Mouse (Mus musculus) left cerebral cortex, adult 9 months (tissue): Measurements from ENCODE around the gene Mipep.
A peak's percentile ranks its signal among the peaks of the same experiment; 100 is the strongest.

Experiments
- DNase-seq, 2 experiments: peaks; one replicate each; pipeline ENCODE4 v3.0.0; 2022; ENCODE audit warnings: low spot score in 2 of 2

Mipep gene

DNA sequence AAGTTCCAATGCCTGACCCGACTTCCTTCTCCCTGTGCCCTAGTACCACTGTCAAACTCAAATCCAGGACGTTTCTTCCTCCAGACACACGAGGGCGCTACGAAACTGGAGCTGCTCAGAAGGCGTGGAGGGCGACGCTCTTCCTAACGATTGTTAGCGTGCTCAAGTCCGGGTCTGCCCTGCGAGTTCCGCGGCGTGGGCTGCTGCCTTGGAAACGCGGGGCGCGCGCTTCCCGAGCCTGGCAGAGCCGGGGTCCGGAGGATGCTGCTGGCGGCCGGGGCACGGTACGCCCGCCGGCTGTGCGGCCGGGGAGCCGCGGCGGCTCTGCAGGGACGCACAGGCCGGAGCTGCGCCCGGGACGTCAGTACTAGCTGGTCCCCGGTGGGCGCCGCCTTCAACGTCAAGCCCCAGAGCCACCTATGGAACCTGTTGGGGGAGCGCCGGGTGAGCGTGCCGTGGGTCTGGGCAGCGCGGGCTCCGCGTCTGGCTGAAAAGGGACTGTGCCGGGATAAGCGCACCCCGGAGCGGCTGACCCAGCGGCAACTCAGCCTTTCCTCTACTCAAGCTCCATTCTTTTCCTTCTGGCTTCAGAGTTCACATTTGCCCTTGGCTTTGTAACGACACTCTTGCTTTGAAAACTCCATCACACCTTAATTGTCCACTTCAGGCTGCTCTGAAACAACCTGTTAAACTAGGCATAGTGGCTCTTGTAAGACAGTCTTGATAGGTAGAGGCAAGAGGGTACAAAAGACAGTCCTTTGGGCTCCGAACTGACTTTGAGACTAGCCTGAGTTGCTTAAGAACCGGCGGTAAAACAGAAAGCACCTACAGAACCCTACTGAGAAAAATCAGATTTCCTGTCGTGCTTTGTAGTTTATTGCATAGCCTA, at the start of gene Mipep:
Gene Mipep, plus strand, starts transcription at position 147 of the 889 bp plus-strand sequence.
- peak; percentile 32 to 82 for DNase-seq

DNA sequence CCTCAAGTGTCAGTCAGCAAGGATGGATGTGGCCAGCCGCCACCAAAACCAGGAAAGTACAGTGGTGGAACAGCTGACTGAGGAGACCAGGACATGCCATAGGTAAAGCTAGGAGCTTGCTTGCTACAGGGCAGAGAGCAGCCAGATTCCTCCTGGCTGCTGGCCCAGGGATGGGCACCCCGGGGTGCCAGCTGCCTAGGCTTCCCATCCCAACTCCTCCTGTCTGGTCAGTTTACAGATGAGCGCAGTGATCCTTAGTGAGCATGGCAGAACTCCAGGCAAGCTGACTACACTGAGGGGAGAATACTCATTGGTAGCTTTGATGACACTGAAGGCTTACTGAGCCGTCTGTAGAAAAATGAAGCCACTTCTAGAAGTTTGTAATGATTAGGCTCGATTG, 49.2 kb upstream of the Mipep start:
- no peak for DNase-seq

DNA sequence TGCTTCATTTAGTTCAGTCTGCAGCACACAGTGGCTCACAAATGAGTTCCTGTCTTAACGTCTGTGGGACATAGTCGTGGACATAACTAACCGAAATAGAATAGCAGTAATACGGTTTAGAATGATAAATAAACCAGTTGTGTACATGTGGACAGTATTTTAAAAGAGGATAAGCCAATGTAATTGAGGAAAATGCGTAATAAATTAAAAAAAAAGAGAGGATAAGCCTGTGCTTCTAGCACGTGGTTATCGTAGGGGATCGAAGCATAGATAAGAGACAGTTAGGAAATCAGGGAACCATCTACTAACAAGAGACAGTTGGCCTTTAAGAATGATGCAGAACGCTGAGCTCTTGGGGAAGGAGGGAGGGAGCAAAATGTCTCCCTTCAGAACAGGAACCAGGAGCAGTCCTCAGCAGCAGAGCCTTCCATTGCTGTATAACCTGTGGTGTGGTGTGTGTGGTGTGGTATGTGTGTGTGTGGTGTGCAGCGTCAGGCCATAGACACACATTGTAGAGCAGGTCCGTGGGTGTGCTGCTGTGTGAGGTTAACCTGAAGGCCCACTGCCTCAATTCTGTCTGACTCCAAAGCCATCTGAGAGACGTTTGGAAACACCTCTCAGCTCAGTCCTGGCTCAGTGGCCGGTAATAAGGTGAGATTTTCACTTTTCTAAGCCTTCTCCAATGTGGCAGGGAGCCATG, 48.4 kb upstream of the Mipep start:
- no peak for DNase-seq

DNA sequence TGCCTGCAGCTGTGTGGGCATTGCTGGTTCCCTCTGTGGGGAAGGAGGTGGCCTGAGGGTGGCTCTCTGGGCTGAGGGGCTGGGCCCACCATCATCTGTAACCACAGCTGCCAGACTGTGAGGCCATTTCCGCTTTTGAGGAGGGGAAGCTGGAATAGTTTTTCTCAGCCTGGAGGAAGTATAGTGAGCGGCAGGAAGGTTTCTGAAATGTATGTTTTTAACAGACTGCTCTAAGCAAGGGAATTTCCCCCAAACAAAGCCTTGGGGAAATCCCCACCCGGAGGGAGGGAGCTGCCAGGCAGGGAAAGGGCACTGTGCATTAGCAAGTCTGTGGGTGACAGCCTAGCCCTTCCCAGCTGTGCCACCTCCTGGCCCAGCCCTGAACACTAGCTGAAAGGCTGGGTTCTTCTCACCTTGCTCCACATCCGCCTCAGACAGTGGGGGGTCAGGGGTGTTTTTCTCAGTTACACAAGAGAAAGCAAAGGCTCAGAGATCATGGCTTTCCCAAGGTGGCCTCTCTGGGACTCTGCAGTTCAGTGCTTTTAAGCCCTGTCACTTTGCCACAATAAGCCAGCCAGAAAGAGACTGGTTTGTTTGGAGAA, 47.7 kb upstream of the Mipep start:
- no peak for DNase-seq

DNA sequence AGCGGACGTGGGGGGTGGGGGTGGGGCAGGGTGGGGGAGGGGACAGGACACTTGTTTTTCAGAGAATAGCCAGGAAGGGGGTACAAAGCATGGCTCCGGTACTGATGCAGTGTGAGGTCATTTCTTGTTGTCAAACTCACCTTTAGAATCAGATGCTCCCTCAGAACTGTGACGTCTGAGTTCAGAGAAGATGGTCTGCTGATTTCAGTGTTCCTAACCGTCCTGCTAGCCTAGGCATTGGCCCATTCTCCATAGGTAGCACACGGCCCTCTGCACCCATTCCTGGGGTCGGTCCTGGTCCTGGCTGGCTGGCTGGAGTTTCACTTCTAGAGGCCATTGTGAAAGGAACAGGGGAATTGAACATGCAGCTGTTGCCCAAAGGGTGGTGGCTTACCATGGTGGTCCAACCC, 47.2 kb upstream of the Mipep start:
- DNase-seq, result no peak

DNA sequence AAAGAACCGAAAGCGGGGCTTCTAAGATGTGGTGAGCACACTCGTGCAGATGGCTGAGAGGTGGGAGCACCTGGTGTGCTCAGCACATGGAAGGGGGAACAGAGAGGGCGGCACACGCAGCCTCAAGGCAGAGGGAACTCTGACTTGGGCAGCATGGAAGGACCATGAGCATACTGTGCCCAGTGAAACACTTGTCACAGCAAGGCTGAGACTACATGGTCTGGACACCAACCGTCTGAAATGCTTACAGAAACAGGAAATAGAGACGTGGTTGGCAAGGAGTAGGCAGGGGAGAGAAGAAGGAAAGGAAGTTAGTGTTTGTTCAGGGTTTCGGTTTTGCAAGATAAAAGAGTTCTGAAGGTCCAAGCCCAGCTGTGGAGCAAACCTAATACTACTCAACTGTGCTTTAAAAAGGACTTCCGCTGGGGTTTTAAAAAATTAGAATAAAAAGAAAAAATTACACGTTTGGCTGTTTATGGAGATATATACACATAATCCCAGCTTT, 45.9 kb upstream of the Mipep start:
- DNase-seq, result no peak

DNA sequence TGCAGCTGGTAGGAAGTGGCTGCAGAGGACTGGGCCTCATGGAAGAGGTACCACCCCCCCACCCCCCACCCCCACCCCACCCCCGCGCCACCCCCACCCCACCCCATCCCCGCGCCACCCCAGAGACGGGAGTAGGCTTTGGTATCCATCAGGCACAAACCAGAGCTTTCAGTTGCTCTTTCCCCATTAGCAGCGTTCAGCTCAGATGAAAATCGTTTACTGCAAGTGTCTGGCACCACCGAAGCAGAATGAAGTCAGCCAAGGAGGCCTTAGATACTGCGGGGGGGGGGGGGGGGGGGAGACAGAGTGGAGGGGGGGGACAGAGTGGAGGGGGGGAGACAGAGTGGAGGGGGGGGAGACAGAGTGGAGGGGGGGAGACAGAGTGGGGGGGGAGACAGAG, 45.2 kb upstream of the Mipep start:
- no peak for DNase-seq

DNA sequence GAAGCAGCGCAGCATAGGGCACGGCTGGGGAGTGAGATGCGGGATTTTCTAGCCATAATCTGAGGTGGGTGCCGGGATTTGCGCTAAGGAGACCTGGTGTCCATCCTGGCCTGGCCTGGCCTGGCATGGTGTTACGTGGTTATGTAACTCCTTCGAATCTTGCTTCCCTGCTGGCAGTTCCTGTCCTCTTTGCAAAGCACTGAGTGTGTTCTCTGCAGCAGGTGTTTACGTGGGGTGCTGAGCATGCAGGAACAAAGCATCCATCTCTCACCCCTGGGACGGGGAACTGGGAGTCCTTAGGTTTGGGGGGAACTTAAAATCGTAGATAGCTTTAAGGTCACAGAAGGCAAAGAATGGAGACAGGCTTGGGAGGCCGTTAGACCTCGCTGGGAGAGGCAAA, 44.8 kb upstream of the Mipep start:
- no peak for DNase-seq

DNA sequence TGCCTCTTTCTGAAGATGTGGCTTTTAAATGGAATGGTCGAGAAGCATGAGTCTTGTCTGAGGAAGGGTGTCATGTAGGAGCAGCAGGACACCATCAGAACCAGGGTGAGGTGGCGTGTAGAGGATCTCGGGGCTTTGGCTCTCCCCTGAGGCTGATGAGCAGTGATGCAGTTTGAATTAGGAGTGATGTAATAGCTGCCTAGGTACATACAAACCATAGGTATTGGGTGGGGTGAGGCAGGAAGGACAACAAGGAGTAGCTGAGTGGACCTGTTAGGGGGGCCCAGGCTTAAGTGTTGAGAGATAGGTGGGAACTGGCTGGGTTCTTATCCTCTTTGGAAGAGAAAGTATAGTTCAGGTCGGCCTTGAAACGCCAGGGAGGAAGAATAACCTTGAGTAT, 43.9 kb upstream of the Mipep start:
- DNase-seq, result no peak

DNA sequence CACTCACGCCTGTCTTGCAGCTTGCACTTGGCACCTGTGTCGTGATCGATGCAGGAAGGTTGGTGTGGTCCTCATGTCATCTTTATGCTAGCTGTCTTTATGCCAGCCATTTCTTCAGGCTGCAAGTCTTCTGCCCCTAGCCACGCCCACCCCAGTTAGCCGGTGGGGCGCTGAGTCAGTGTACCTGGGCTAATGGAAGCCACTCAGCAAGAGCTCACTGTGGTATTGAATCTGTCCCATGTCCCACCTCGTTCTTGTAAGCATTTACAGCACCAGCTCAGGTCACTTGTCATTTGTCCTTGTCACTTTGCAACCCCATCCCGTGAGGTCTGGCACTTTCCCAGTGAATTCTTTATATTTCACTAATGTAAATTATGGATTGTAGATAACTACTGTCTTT, 43.3 kb upstream of the Mipep start:
- DNase-seq, result no peak

DNA sequence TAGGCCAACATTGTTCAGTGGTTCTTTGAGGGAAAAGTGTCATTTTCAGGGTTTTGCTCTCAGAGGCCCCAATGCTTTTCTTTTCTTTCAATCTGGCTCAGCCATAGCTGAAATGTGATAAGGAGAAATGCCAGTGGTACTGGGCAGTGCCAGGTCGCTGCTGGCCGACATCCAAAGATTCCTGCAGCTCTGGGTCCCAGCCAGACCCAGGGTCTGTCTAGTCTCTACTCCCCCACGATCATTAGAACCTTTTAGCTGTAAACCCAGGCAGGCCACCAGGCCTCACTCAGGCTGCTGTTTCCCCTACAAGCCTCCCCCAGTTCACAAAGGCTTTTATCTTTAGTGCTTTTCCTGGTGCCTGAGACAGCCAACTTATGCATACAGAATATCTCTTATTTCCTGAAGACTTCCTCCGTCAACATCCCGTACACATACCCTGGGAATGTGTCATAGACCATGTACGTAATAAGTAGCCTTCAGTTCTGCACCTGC, 42.8 kb upstream of the Mipep start:
- DNase-seq, result no peak

DNA sequence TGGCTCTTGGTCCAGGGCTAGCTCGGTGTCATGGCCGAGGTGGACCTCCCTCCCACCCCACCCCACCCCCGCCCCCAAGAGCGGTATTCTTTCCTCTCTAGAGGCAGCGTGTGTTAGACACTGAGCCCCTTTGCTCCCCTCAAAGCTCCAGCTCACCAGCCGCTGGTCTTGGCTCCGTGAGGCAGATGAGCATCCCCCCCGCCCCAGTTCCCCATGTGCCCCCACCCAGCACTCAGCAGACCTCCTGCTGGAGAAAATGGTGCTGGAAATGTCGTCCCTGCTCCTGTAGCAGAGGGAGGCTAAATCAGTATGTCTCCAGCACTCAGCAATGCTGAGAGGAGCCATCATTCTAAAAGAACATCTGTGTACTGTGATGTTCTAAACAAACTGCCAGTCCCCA, 40.7 kb upstream of the Mipep start:
- DNase-seq, result no peak

DNA sequence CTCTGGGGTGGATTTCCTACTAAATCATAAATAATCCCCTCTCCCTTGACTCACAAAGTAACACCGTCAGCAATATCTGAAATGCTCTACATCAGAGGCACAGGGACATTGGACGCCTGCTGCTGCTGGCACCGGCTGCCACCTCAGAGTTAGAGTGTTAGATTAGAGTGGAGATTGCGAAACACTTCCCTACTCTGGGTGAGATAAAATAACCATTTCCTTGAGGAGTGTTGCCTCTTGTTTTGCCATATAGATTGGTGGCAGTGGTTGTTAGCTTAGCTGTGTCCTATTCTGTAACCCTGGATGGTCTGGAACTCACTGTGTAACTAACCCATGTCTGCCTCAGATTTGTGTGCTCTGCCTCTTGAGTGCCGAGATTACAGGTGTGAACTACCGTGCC, 39.2 kb upstream of the Mipep start:
- DNase-seq, result no peak

DNA sequence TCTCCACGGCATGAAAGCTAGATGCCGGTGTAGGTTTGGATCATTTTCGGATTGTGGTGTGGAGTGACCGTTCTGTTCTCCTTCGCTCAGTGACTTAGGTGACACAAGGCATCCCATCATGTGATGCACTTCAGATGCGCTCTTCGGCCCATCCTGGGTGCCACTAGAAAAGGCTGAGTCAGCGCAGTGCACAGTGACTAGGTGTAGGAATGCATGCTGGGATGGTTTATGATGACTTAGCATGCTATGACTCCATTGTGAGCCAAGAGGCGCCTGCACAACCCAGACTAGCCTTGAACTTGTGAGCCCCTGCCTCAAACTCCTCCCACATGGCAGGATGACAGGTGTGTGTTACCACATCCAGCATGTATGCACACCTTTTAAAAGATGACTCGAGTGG, 38.2 kb upstream of the Mipep start:
- no peak for DNase-seq

DNA sequence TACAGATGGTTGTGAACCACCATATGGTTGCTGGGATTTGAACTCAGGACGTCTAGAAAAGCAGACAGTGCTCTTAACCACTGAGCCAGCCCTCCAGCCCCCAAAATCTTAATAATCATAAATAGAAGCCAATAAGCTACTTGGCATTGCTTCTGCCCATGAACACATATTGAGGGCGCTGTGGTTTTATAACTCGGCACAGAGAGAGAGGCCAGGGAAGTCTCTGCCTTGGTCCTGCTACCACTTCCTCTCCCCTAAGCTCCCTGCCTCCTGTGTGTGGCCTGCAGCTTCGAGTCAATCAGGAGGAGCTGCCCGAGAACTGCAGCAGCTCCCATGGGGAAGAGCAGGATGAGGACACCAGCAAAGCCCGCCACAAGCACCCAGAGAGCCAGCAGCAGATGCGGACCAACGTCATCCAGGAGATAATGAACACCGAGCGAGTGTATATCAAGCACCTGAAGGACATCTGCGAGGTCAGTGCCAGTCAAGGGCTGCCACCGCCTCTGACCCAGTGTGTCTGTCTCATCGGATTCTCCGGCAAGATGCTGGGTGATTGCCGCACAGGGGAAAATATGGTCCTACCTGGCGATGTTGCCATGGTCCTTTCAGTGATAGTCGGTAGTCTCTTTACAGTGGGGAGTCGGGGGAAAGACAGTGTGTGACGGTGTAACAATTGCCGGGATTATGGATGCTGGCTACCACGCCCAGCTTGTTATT, 37.1 kb upstream of the Mipep start:
- no peak for DNase-seq

DNA sequence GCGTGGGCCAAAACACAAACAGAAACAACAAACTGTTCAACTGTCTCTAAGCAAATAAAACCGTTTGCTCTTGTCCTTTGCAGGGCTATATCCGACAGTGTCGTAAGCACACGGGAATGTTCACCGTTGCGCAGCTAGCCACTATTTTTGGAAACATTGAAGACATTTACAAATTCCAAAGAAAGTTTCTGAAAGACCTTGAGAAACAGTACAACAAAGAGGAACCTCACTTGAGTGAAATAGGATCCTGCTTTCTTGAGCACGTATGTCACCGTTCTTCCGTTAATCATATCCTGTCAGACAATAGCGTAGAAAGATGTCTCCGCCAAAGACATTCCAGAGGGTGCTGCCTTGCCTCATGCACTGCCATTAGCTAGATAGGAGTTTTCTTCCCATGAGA, 34.5 kb upstream of the Mipep start:
- DNase-seq, result no peak

DNA sequence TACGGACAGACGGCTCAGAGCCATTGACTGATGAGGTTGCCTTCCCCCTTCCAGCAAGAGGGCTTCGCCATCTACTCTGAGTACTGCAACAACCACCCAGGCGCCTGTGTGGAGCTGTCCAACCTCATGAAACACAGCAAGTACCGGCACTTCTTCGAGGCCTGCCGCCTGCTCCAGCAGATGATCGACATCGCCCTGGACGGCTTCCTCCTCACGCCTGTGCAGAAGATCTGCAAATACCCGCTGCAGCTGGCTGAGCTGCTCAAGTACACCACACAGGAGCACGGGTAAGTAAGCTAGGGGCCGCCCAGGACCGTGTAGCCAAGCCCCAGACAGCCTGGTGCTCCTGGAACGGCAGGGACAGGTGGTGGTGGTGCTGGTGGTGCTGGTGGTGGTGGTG, 32.8 kb upstream of the Mipep start:
- DNase-seq, result no peak

DNA sequence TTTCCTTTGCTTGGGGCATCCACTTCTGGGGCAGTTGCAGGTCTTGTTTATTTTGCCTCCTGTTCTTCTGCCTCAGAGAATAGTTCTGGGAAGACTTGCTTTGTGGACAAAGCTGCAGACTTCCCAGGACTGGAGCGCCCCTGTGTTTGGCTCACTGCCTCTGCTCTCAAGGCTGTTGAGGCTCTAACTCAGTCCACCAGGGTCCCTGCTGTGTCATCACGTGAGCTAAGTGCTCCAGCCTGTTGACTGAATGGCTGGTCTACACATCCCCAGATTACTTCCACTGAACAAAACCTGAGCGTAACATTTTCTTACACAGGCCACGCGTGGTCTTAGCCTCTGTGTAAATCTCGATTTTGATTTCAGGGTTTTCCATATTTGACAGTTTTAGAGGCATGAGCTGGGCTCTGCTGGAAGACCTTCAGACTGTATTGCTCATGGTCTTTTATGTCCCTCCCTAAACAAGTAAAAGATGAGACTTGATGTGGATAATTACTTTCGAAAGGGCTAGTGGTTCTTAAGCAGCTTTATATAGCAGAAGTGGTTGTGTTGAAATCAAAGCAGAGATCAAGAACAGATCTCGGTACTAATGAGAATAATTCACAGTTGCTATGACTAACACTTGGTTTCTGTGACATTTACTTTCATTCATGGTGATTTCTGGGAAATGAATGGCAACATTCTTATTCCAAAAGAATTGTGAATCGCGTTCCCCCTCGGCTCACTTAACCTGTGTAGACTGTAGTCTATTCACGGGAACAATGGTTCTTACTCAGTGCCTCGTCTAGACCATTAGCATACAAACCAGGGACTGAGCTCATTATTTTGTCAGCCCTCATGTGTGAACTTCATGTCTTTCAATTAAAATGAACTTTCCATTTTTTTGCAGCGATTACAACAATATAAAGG, 31.2 kb upstream of the Mipep start:
- DNase-seq, result no peak

DNA sequence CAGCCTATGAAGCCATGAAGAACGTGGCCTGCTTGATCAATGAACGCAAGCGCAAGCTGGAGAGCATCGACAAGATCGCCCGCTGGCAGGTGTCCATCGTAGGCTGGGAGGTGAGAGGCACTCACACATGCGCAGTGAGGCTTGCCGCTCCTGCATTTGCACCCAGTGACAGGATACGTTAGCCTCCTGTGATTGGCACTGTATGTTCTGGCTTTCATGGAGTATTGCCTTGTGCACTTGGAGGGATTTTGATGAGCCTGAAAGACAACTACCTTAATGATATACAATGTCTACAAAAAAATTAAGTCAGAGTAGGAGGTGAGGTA, 30.6 kb upstream of the Mipep start:
- no peak for DNase-seq

DNA sequence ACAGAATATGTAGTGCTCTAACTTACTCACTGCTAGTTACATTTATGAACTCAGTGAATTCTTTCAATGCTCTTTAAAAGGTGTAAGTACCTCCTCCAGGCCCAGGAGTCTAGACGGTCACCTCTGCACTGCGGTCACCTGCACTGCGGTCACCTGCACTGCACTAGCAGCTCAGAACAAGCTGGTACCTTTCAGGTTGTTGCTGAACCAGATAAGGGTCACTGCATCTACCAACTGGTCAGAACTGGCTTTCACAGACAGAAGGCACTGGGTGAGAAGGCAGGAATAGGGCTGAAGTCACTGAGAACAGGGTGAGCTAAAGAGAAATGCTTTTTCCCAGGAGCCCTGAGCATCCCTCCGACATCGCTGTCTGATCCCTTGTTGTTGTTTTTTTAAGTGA, 29.7 kb upstream of the Mipep start:
- no peak for DNase-seq

DNA sequence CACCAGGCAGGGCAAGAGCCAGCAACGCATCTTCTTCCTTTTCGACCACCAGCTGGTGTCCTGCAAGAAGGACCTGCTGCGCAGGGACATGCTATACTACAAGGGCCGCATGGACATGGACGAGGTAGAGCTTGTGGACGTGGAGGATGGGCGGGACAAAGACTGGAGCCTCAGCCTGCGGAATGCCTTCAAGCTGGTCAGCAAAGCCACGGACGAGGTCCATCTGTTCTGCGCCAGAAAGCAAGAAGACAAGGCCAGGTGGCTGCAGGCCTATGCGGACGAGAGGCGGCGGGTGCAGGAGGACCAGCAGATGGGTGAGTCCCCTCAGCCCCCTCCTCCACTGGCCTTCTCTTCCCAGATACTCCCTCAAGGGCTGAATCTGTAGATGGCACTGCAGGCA, 28.1 kb upstream of the Mipep start:
- DNase-seq, result no peak
